Mouse (Mus musculus) spleen, adult 2 months (tissue): ENCODE measurements around the gene 1700016K19Rik.

Source experiments
- CTCF ChIP-seq: fragments of 200-500 bp; IDR thresholded peaks from 2 replicates; pipeline ENCODE4 v1.5.1; 2011; ENCODE audit warnings: mild to moderate bottlenecking, inconsistent platforms; ENCODE audit not compliant: insufficient read depth, insufficient read length, insufficient replicate concordance; ENCODE audit errors: extremely low read depth
- POLR2A ChIP-seq: fragments of 200-500 bp; IDR thresholded peaks from 2 replicates; pipeline ENCODE4 v1.6.1; 2011; ENCODE audit warnings: low read depth, low read length, inconsistent platforms

DNA sequence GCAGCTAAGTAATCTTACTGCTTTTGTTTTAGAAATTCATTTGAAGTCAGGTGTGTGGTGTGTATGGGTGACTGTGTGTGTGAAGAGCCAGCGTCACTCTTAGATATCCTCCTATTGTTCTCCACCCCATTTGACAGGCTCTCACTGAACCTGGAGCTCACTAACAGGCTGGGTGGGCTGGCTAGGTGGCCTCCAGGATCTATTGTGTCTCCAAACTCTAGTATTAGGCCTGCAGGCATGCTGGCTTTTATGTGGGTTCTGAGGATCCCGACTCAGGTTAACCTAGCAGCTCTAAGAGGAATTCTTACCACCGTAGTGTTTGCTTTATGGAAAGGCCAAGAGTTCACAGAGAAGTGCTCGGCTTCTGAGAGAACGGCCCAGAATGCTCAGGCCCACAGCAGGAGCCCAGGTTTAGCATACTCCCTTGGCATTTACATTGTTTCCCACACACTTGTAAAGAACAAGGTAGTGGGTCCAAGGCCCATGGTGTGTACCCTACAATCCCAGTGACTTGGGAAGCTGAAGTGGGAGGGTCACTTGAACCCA lies 51.3 kb downstream of the 1700016K19Rik start:
- no peak for TF ChIP-seq POLR2A
- no peak for TF ChIP-seq CTCF
